Mouse (Mus musculus) intestine, embryonic 14.5 days (tissue): ENCODE measurements around the gene Dnah12. TPM values are rescaled to one million over a fixed set of nuclear protein-coding genes. Genes with fewer than 3 reads are reported as not detected.

Experiments
- ATAC-seq: fragments of 200-750 bp; cut with Nextera tagmentation; replicated peaks from 2 replicates; pipeline ENCODE4 v1.8.0; 2017; ENCODE audit warnings: low read depth, moderate number of reproducible peaks, moderate TSS enrichment, moderate library complexity; ENCODE audit not compliant: low FRiP score, low TSS enrichment
- DNase-seq: peaks from one replicate; pipeline ENCODE4 v3.0.0-alpha.2; 2018; ENCODE audit warnings: low spot score
- H3K27ac ChIP-seq: fragments of 300-500 bp; sonication (generic); 2 replicates; pipeline ENCODE4 v1.5.1; 2014; ENCODE audit warnings: low read depth, mild to moderate bottlenecking, control low read depth
- H3K27me3 ChIP-seq: fragments of 300-500 bp; sonication (generic); replicated peaks from 2 replicates; pipeline ENCODE4 v1.6.1; 2014; ENCODE audit warnings: low read length, control low read depth; ENCODE audit not compliant: control insufficient read depth, insufficient read depth
- H3K36me3 ChIP-seq: fragments of 300-500 bp; sonication (generic); 2 replicates; pipeline ENCODE4 v1.6.1; 2014; ENCODE audit warnings: low read length, control low read depth; ENCODE audit not compliant: control insufficient read depth, insufficient read depth
- H3K4me1 ChIP-seq: fragments of 300-500 bp; sonication (generic); replicated peaks from 2 replicates; pipeline ENCODE4 v1.6.1; 2014; ENCODE audit warnings: low read length, control low read depth, mixed read lengths; ENCODE audit not compliant: control insufficient read depth, insufficient read depth
- H3K4me2 ChIP-seq: fragments of 300-500 bp; sonication (generic); 2 replicates; pipeline ENCODE4 v1.6.1; 2014; ENCODE audit warnings: low read length
- H3K4me3 ChIP-seq: fragments of 300-500 bp; sonication (generic); 2 replicates; pipeline ENCODE4 v1.5.1; 2014; ENCODE audit warnings: low read depth, low read length, control low read depth, mixed read lengths
- H3K9ac ChIP-seq: fragments of 300-500 bp; sonication (generic); 2 replicates; pipeline ENCODE4 v1.6.1; 2014; ENCODE audit warnings: mild to moderate bottlenecking, low read length
- H3K9me3 ChIP-seq: fragments of 300-500 bp; sonication (generic); 2 replicates; pipeline ENCODE4 v1.6.1; 2016; ENCODE audit warnings: low read length, control low read depth; ENCODE audit not compliant: control insufficient read depth
- WGBS: fragments of 180-500 bp; shearing (Covaris S2); extraction: QIAGEN DNeasy Blood & Tissue Kit; methylation state at CpG from one replicate; pipeline ENCODE4 v1.1.7; 2014; 5-methylcytosine and 5-hydroxymethylcytosine counted together
- polyA plus RNA-seq: library from polyadenylated mRNA; unstranded; fragments of >200 nt; fragmentation: Nextera tagmentation; extraction: Ambion mirVana; gene quantifications from 2 replicates; pipeline ENCODE4 v1.2.1, GENCODE M21; 2014

Gene Dnah12
- polyA plus RNA-seq, 1 experiment from 2014 or later = 0.31 TPM

GRCm38 (mm10) chr14:26814908-26815307 lies 121.8 kb downstream of the Dnah12 start:
- H3K4me2 ChIP-seq = no peak overlapping the region
- no peak overlapping the region for H3K4me3 ChIP-seq
- ATAC-seq = no peak
- no peak overlapping the region for H3K9ac ChIP-seq
- H3K27ac ChIP-seq = no peak overlapping the region
- H3K4me1 ChIP-seq = no peaks in the 10 kb centered on the region
- WGBS = 55% methylated on average over 3 of the region's 3 CpGs
- H3K27me3 ChIP-seq = no peaks in the 10 kb centered on the region
- H3K36me3 ChIP-seq = no peaks in the 10 kb centered on the region
- 0 out of 2 replicates have a peak, but pooled peaks cover 5% of the 10 kb centered on the region for H3K9me3 ChIP-seq
- no peak for DNase-seq

GRCm38 (mm10) chr14:26816785-26817184 lies 123.7 kb downstream of the Dnah12 start:
- no peak for ATAC-seq
- no peak overlapping the region for H3K4me2 ChIP-seq
- 67% methylated on average over 4 of the region's 4 CpGs for WGBS
- H3K36me3 ChIP-seq = no peaks in the 10 kb centered on the region
- H3K9ac ChIP-seq = no peak overlapping the region
- no peaks in the 10 kb centered on the region for H3K27me3 ChIP-seq
- H3K9me3 ChIP-seq = 0 out of 2 replicates have a peak, but pooled peaks cover 5% of the 10 kb centered on the region
- no peak for DNase-seq
- no peak overlapping the region for H3K27ac ChIP-seq
- no peak overlapping the region for H3K4me3 ChIP-seq
- H3K4me1 ChIP-seq = no peaks in the 10 kb centered on the region

- no peak overlapping the region for H3K4me3 ChIP-seq
- no peak for DNase-seq
- no peaks in the 10 kb centered on the region for H3K9me3 ChIP-seq
- H3K4me2 ChIP-seq = no peak overlapping the region
- H3K27ac ChIP-seq = no peak overlapping the region
- no peaks in the 10 kb centered on the region for H3K27me3 ChIP-seq
- H3K9ac ChIP-seq = no peak overlapping the region
- WGBS = 69% methylated on average over 2 of the region's 2 CpGs
- no peaks in the 10 kb centered on the region for H3K4me1 ChIP-seq
- no peak for ATAC-seq
- no peaks in the 10 kb centered on the region for H3K36me3 ChIP-seq
These were observed 132.9 kb downstream of the Dnah12 start for GRCm38 (mm10) chr14:26826020-26826419.

GRCm38 (mm10) chr14:26853053-26853452 lies 160.0 kb downstream of the Dnah12 start:
- ATAC-seq (no peak), DNase-seq (no peak)
- WGBS = 81% methylated on average over 8 of the region's 8 CpGs

GRCm38 (mm10) chr14:26854066-26854465 lies 161.0 kb downstream of the Dnah12 start:
- Histone ChIP-seq H3K4me2 (no peak overlapping the region), H3K9me3 (no peaks in the 10 kb centered on the region), H3K27me3 (no peaks in the 10 kb centered on the region), H3K9ac (no peak overlapping the region), H3K36me3 (no peaks in the 10 kb centered on the region), H3K4me1 (no peaks in the 10 kb centered on the region), H3K4me3 (no peak overlapping the region), H3K27ac (no peak overlapping the region)
- ATAC-seq = no peak
- WGBS = 70% methylated on average over 2 of the region's 2 CpGs
- DNase-seq = no peak

More at GRCm38 (mm10) chr14:26853053-26853452, 160.0 kb downstream of the Dnah12 start:
- Histone ChIP-seq H3K9ac (no peak overlapping the region), H3K9me3 (no peaks in the 10 kb centered on the region), H3K4me1 (no peaks in the 10 kb centered on the region), H3K4me2 (no peak overlapping the region), H3K4me3 (no peak overlapping the region), H3K27ac (no peak overlapping the region), H3K27me3 (no peaks in the 10 kb centered on the region), H3K36me3 (no peaks in the 10 kb centered on the region)

- 59% methylated on average over 2 of the region's 2 CpGs for WGBS
- Histone ChIP-seq H3K9me3 (no peaks in the 10 kb centered on the region), H3K4me1 (no peaks in the 10 kb centered on the region), H3K4me3 (no peak overlapping the region), H3K4me2 (no peak overlapping the region), H3K36me3 (no peaks in the 10 kb centered on the region), H3K27ac (no peak overlapping the region), H3K9ac (no peak overlapping the region), H3K27me3 (no peaks in the 10 kb centered on the region)
- ATAC-seq (no peak), DNase-seq (no peak)
These were observed 165.3 kb downstream of the Dnah12 start for GRCm38 (mm10) chr14:26858364-26858763.

GRCm38 (mm10) chr14:26859024-26859423 lies 165.9 kb downstream of the Dnah12 start:
- H3K27ac ChIP-seq = no peak overlapping the region
- WGBS = 89% methylated on average over 3 of the region's 3 CpGs

GRCm38 (mm10) chr14:26867356-26867755 lies 174.3 kb downstream of the Dnah12 start:
- WGBS = 74% methylated on average over 9 of the region's 9 CpGs
- Histone ChIP-seq H3K4me2 (no peak overlapping the region), H3K4me3 (no peak overlapping the region), H3K36me3 (no peaks in the 10 kb centered on the region), H3K27ac (no peak overlapping the region), H3K9ac (no peak overlapping the region), H3K9me3 (no peaks in the 10 kb centered on the region), H3K27me3 (no peaks in the 10 kb centered on the region), H3K4me1 (no peaks in the 10 kb centered on the region)
- ATAC-seq (no peak), DNase-seq (no peak)

More at GRCm38 (mm10) chr14:26859024-26859423, 165.9 kb downstream of the Dnah12 start:
- Histone ChIP-seq H3K27me3 (no peaks in the 10 kb centered on the region), H3K4me1 (no peaks in the 10 kb centered on the region), H3K9me3 (no peaks in the 10 kb centered on the region), H3K4me2 (no peak overlapping the region), H3K36me3 (no peaks in the 10 kb centered on the region), H3K9ac (no peak overlapping the region), H3K4me3 (no peak overlapping the region)
- DNase-seq = no peak
- ATAC-seq = no peak

GRCm38 (mm10) chr14:26868299-26868698 lies 175.2 kb downstream of the Dnah12 start:
- no peak overlapping the region for H3K4me2 ChIP-seq
- no peaks in the 10 kb centered on the region for H3K27me3 ChIP-seq
- H3K36me3 ChIP-seq = no peaks in the 10 kb centered on the region
- H3K9me3 ChIP-seq = no peaks in the 10 kb centered on the region
- DNase-seq (no peak), ATAC-seq (no peak)
- H3K4me3 ChIP-seq = no peak overlapping the region
- no peak overlapping the region for H3K9ac ChIP-seq
- H3K4me1 ChIP-seq = no peaks in the 10 kb centered on the region
- WGBS = 86% methylated on average over 5 of the region's 5 CpGs
- H3K27ac ChIP-seq = no peak overlapping the region
